Mouse (Mus musculus): ENCODE measurements around the gene Mtch2. TPM values are rescaled to one million over a fixed set of nuclear protein-coding genes. Genes with fewer than 3 reads are reported as not detected.

Mtch2 gene
- polyA plus RNA-seq, 1 experiment from 2014 or later = 284 TPM

DNA sequence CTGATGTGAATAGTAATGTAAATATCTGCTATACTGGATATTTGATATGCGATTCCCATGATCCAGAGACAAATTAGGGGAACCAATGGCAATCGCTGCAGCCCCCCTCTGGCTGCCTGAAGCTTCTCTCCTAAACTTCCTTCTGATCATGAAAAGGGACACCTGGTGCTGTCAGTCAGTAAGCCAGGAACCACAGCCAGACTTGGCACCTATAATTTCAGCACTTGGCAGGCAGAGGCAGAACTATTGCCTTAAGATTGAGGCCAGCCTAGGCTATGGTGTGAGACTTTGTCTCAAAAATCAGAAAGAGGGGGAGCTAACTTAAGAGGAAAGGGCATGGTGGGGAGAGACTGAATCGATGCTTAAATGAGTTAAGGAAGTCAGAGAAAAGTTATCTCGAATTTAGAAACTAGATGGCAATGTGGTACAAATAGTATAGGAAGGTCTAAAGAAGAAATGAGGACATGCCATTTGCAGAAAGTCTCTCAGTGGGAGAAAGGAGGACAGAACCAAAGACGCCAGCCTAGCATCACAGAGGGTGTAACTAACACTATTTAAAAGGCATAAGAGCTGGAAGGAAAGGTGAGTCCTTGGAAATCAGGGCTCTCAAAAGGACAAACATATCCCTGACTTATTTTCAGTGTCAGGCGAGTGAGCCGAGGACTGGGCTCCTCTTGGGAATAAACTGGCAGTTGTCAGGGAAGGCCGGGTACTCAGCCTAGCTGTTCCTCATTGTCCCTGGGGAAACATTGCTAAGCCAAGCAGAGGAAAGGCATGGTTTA is 24.4 kb downstream of the Mtch2 start:
- no peak for DNase-seq (ENCODE audit: low spot score)
- H3K9ac ChIP-seq (ENCODE audit: low read depth, low read length) = no peak overlapping the region
- no peak for ATAC-seq (ENCODE audit: low FRiP score)
- no peak overlapping the region for H3K27ac ChIP-seq (ENCODE audit: low read depth, low read length)
- no peaks in the 10 kb centered on the region for H3K9me3 ChIP-seq (ENCODE audit: control insufficient read depth, low read length)
- WGBS = 75% methylated on average over 8 of the region's 8 CpGs
- no peaks in the 10 kb centered on the region for H3K36me3 ChIP-seq (ENCODE audit: control insufficient read depth, insufficient read depth, low read length)
- H3K4me3 ChIP-seq (ENCODE audit: low read depth, low read length) = no peak overlapping the region
- no peak overlapping the region for H3K4me2 ChIP-seq (replicated peaks; ENCODE audit: low read depth, low read length)
- no peaks in the 10 kb centered on the region; the same call in 1 of the 2 replicates for H3K4me1 ChIP-seq (replicated peaks; ENCODE audit: control insufficient read depth, insufficient read depth, low read length)
- no peaks in the 10 kb centered on the region for H3K27me3 ChIP-seq (ENCODE audit: control insufficient read depth, insufficient read depth, low read length)

- Histone ChIP-seq H3K36me3 (ENCODE audit: control insufficient read depth, insufficient read depth, low read length) (no peaks in the 10 kb centered on the region), H3K27ac (ENCODE audit: low read depth, low read length) (no peak overlapping the region), H3K4me1 (replicated peaks; ENCODE audit: control insufficient read depth, insufficient read depth, low read length) (no peaks in the 10 kb centered on the region; the same call in 1 of the 2 replicates), H3K9me3 (ENCODE audit: control insufficient read depth, low read length) (no peaks in the 10 kb centered on the region), H3K27me3 (ENCODE audit: control insufficient read depth, insufficient read depth, low read length) (no peaks in the 10 kb centered on the region), H3K4me3 (ENCODE audit: low read depth, low read length) (no peak overlapping the region), H3K9ac (ENCODE audit: low read depth, low read length) (no peak overlapping the region), H3K4me2 (replicated peaks; ENCODE audit: low read depth, low read length) (no peak overlapping the region)
- WGBS = 93% methylated on average over 1 of the region's 1 CpGs
- DNase-seq (ENCODE audit: low spot score) (no peak), ATAC-seq (ENCODE audit: low FRiP score) (no peak)
Measured at GRCm38 (mm10) chr2:90874025-90874424, 27.1 kb downstream of the Mtch2 start.

- DNase-seq (ENCODE audit: low spot score) (no peak), ATAC-seq (ENCODE audit: low FRiP score) (no peak)
- 69% methylated on average over 2 of the region's 2 CpGs for WGBS
- Histone ChIP-seq H3K27ac (ENCODE audit: low read depth, low read length) (no peak overlapping the region), H3K4me1 (replicated peaks; ENCODE audit: control insufficient read depth, insufficient read depth, low read length) (no peaks in the 10 kb centered on the region; the same call in 1 of the 2 replicates), H3K9ac (ENCODE audit: low read depth, low read length) (no peak overlapping the region), H3K27me3 (ENCODE audit: control insufficient read depth, insufficient read depth, low read length) (no peaks in the 10 kb centered on the region), H3K4me2 (replicated peaks; ENCODE audit: low read depth, low read length) (no peak overlapping the region), H3K9me3 (ENCODE audit: control insufficient read depth, low read length) (no peaks in the 10 kb centered on the region), H3K4me3 (ENCODE audit: low read depth, low read length) (no peak overlapping the region), H3K36me3 (ENCODE audit: control insufficient read depth, insufficient read depth, low read length) (no peaks in the 10 kb centered on the region)
Measured at GRCm38 (mm10) chr2:90875239-90875638, 28.3 kb downstream of the Mtch2 start.

DNA sequence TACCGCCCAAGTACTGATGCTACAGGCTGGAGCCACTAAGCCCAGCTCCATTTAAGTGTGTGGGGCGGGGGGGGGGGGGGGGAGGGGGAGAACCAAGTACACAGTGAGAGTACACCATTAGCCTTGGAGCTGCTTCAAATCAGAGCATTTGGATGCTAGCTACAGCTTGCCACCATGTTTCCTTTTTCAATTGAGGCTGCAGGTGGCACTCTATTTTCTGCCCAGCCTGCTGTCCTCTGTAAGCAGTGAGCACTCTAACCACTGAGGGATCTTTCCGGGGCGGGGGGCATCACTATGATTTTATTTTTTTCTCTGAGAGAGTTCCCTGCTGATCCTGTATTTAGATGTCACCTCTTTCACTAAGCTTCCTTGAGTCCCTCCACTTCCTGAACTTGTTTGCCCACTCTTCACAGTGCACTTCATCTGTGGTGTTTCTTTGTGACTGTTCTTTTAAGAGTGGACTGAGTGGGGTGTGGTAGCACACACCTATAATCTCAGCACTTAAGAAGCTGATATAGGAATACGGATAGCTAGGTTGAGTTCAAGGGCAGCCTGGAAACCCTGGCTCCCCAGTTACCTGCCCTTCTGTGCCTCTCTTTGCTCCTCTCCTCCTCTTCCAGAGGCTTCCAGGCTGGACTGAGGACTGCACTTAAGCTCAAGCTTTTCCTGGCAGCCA is 30.8 kb downstream of the Mtch2 start:
- no peaks in the 10 kb centered on the region for H3K9me3 ChIP-seq (ENCODE audit: control insufficient read depth, low read length)
- H3K27ac ChIP-seq (ENCODE audit: low read depth, low read length) = no peak overlapping the region
- ATAC-seq (ENCODE audit: low FRiP score) = no peak
- H3K4me1 ChIP-seq (replicated peaks; ENCODE audit: control insufficient read depth, insufficient read depth, low read length) = no peaks in the 10 kb centered on the region
- no peak overlapping the region for H3K4me2 ChIP-seq (replicated peaks; ENCODE audit: low read depth, low read length)
- H3K36me3 ChIP-seq (ENCODE audit: control insufficient read depth, insufficient read depth, low read length) = no peaks in the 10 kb centered on the region
- 73% methylated on average over 4 of the region's 5 CpGs for WGBS
- no peaks in the 10 kb centered on the region for H3K27me3 ChIP-seq (ENCODE audit: control insufficient read depth, insufficient read depth, low read length)
- no peak overlapping the region for H3K4me3 ChIP-seq (ENCODE audit: low read depth, low read length)
- DNase-seq (ENCODE audit: low spot score) = no peak
- no peak overlapping the region for H3K9ac ChIP-seq (ENCODE audit: low read depth, low read length)

DNA sequence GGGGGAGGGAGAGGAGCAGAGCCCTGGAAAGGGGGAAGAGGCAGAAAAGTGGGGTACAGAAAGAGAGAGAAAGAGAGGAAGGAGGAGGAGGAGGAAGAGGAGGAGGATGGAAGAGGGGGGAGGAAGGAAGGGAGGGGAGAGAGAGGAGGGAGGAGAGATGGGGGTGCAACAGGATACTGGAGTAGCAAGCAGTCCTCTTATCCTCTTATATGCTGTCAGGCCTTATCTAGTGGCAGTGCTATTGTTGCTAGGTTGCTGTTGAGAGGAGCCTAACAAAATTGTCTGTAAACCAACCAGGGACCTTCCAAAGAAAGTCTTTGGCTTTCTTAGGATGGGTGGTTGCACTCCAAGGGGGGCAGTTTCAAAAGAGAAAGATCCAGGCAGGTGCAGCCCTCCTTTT is 32.5 kb downstream of the Mtch2 start:
- Histone ChIP-seq H3K4me1 (replicated peaks; ENCODE audit: control insufficient read depth, insufficient read depth, low read length) (no peaks in the 10 kb centered on the region), H3K36me3 (ENCODE audit: control insufficient read depth, insufficient read depth, low read length) (no peaks in the 10 kb centered on the region), H3K9me3 (ENCODE audit: control insufficient read depth, low read length) (no peaks in the 10 kb centered on the region), H3K9ac (ENCODE audit: low read depth, low read length) (no peak overlapping the region), H3K4me3 (ENCODE audit: low read depth, low read length) (no peak overlapping the region), H3K27ac (ENCODE audit: low read depth, low read length) (no peak overlapping the region), H3K4me2 (replicated peaks; ENCODE audit: low read depth, low read length) (no peak overlapping the region), H3K27me3 (ENCODE audit: control insufficient read depth, insufficient read depth, low read length) (no peaks in the 10 kb centered on the region; the same call in none of the 2 replicates)
- no peak for ATAC-seq (ENCODE audit: low FRiP score)
- DNase-seq (ENCODE audit: low spot score) = no peak

DNA sequence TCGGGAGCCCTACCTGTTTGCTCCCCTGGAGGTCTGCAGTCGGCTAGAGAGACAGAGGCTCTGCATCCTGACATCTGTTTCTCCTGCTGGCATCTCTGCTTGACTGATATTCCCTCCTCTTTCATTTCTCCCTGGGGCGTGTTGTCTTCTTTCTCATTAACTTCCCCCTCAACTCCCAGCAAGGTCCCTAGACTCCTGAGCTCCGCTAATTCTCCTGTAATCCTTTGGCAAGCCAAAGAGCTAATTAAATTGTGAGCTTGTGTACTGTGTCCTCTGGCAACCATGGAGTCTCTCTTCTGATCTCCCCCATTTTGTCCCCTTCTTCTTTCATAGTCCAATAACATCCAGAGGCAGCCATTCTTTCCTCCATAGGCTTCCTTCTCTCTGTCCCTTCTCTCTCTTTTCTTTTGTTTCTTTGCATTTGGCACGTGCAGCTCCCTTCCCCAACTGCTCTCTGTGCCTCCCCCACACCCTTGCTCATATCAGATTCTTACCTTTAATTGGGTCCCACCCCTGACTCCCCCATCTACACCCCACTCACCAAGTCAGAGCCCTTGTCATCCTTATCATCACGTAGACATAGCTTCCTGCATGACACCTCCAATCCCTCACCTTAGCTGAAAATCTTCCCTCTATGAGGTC is 33.3 kb downstream of the Mtch2 start:
- peaks cover 5% of the 10 kb centered on the region for H3K27me3 ChIP-seq (ENCODE audit: control insufficient read depth, insufficient read depth, low read length)
- ATAC-seq (ENCODE audit: low FRiP score) = no peak
- H3K4me1 ChIP-seq (replicated peaks; ENCODE audit: control insufficient read depth, insufficient read depth, low read length) = no peaks in the 10 kb centered on the region
- no peaks in the 10 kb centered on the region for H3K9me3 ChIP-seq (ENCODE audit: control insufficient read depth, low read length)
- no peak overlapping the region for H3K4me2 ChIP-seq (replicated peaks; ENCODE audit: low read depth, low read length)
- no peak for DNase-seq (ENCODE audit: low spot score)
- 28% methylated on average over 6 of the region's 6 CpGs for WGBS
- no peak overlapping the region for H3K9ac ChIP-seq (ENCODE audit: low read depth, low read length)
- no peak overlapping the region for H3K27ac ChIP-seq (ENCODE audit: low read depth, low read length)
- H3K36me3 ChIP-seq (ENCODE audit: control insufficient read depth, insufficient read depth, low read length) = no peaks in the 10 kb centered on the region
- no peak overlapping the region for H3K4me3 ChIP-seq (ENCODE audit: low read depth, low read length)

- H3K36me3 ChIP-seq (ENCODE audit: control insufficient read depth, insufficient read depth, low read length) = no peaks in the 10 kb centered on the region
- H3K4me2 ChIP-seq (replicated peaks; ENCODE audit: low read depth, low read length) = no peak overlapping the region
- peaks cover 19% of the 10 kb centered on the region for H3K27me3 ChIP-seq (ENCODE audit: control insufficient read depth, insufficient read depth, low read length)
- H3K4me3 ChIP-seq (ENCODE audit: low read depth, low read length) = no peak overlapping the region
- 76% methylated on average over 2 of the region's 2 CpGs for WGBS
- 0 out of 2 replicates have a peak, but pooled peaks cover 3% of the 10 kb centered on the region for H3K4me1 ChIP-seq (replicated peaks; ENCODE audit: control insufficient read depth, insufficient read depth, low read length)
- DNase-seq (ENCODE audit: low spot score) = no peak
- H3K9me3 ChIP-seq (ENCODE audit: control insufficient read depth, low read length) = no peaks in the 10 kb centered on the region
- ATAC-seq (ENCODE audit: low FRiP score) = no peak
- H3K9ac ChIP-seq (ENCODE audit: low read depth, low read length) = no peak overlapping the region
- H3K27ac ChIP-seq (ENCODE audit: low read depth, low read length) = no peak overlapping the region
Measured at GRCm38 (mm10) chr2:90881824-90882223, 34.9 kb downstream of the Mtch2 start.

DNA sequence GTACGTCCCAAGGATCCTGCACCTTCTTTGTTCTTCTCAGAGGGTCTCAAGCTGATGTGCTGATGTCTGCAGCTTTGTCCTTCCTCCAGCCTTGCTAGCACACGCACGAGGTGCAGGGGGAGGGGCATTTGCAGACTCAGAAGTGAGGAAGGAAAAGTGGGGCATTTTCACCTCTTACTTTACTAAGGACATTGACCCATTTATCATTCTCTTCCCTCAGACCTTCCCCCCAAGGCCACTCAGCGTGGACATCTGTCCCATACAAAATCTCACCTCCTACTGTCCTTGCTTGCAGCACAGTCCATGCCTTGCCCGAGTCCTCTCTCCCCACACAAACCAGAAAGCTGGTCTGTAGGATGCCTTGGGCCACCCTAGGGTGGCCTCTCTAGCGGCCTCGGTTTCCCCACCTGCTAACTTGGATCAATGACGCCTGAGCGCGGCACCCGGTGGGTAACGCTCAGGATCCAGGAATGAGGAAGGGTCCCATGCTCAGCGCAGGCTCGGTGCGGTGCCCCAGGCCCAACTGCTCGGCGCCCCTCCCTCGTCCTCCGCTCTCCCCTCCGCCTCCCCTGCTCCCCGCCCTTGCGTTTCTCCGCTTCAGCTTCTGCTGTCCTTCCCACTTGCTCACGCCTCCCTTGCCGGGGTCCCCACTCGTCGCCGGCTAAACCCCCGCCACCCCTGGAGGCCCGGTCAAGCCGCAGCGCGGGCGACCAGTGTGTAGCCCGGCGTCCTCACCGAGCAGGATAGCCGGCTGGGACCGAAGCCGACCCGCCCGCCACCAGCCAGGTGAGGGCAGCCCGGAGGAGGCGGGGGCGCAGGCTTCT is 38.5 kb downstream of the Mtch2 start, which contains the start of gene C1qtnf4:
Gene C1qtnf4 (plus strand): TSS at position 643 of the 824 bp plus-strand sequence.
- Histone ChIP-seq H3K27me3 (ENCODE audit: control insufficient read depth, insufficient read depth, low read length) (peaks cover 52% of the 10 kb centered on the region), H3K4me3 (ENCODE audit: low read depth, low read length) (peak within 1 kb of the TSS; percentile 54), H3K36me3 (ENCODE audit: control insufficient read depth, insufficient read depth, low read length) (no peaks in the 10 kb centered on the region), H3K27ac (ENCODE audit: low read depth, low read length) (0 out of 2 replicates have a peak within 1 kb of the TSS, but pooled peaks have one; percentile 36), H3K9me3 (ENCODE audit: control insufficient read depth, low read length) (no peaks in the 10 kb centered on the region), H3K4me1 (replicated peaks; ENCODE audit: control insufficient read depth, insufficient read depth, low read length) (0 out of 2 replicates have a peak, but pooled peaks cover 4% of the 10 kb centered on the region), H3K4me2 (replicated peaks; ENCODE audit: low read depth, low read length) (peak within 1 kb of the TSS; percentile 96), H3K9ac (ENCODE audit: low read depth, low read length) (peak within 1 kb of the TSS; percentile 71)
- ATAC-seq (ENCODE audit: low FRiP score) (peak; percentile 80), DNase-seq (ENCODE audit: low spot score) (peak; percentile 67)
- WGBS = under 1% methylated on average over 43 of the region's 45 CpGs
